Mouse (Mus musculus): ENCODE measurements around the gene Cend1. TPM values are rescaled to one million over a fixed set of nuclear protein-coding genes. Genes with fewer than 3 reads are reported as not detected.

Gene Cend1
- polyA plus RNA-seq, 2 experiments = not detected

- H3K9ac ChIP-seq (replicated peaks) = peak overlapping the region; percentile 1
- peak overlapping the region; percentile 90 for H3K4me2 ChIP-seq (ENCODE audit: low read depth)
- ATAC-seq (ENCODE audit: insufficient read depth) = no peak
- H3K36me3 ChIP-seq (replicated peaks; ENCODE audit: control insufficient read depth, insufficient read depth, low read depth) = peaks cover 38% of the 10 kb centered on the region
- WGBS (ENCODE audit: insufficient replicate concordance) = 82% methylated on average over 13 of the region's 13 CpGs
- H3K27me3 ChIP-seq (ENCODE audit: control insufficient read depth, insufficient read depth, low read length) = no peaks in the 10 kb centered on the region
- TF ChIP-seq CTCF (IDR thresholded peaks at IDR 0.05; ENCODE audit: low read depth) (no peak), EP300 (IDR thresholded peaks at IDR 0.05; ENCODE audit: low read depth) (no peak)
- H3K27ac ChIP-seq = no peak overlapping the region
- DNase-seq (ENCODE audit: low read depth in 3 of 3, low spot score in 3 of 3) = no peak
- H3K9me3 ChIP-seq (ENCODE audit: control insufficient read depth, low read length) = no peaks in the 10 kb centered on the region
- peaks cover 14 to 15% of the 10 kb centered on the region in 2 experiments for H3K4me1 ChIP-seq (replicated peaks; ENCODE audit: control insufficient read depth in 2 of 2, insufficient read depth in 2 of 2, low read length in 1 of 2)
- peak overlapping the region; percentile 67 to 76 for H3K4me3 ChIP-seq (ENCODE audit: insufficient read depth in 1 of 2, low read depth in 2 of 2, low read length in 2 of 2)
Observed at GRCm38 (mm10) chr7:141442199-141442598, 12.9 kb upstream of the Cend1 start.

- no peaks in the 10 kb centered on the region for H3K9me3 ChIP-seq (ENCODE audit: control insufficient read depth, low read length)
- no peak for TF ChIP-seq CTCF (IDR thresholded peaks at IDR 0.05; ENCODE audit: low read depth)
- no peak overlapping the region for H3K27ac ChIP-seq
- WGBS (ENCODE audit: insufficient replicate concordance) = 85% methylated on average over 9 of the region's 9 CpGs
- DNase-seq (ENCODE audit: low read depth in 3 of 3, low spot score in 3 of 3) = no peak
- peak overlapping the region in 1 of 2 experiments; percentile 8; a peak in 1 of 4 replicates for H3K4me3 ChIP-seq (ENCODE audit: insufficient read depth in 1 of 2, low read depth in 2 of 2, low read length in 2 of 2)
- peaks cover 38% of the 10 kb centered on the region for H3K36me3 ChIP-seq (replicated peaks; ENCODE audit: control insufficient read depth, insufficient read depth, low read depth)
- peaks cover 10 to 16% of the 10 kb centered on the region in 2 experiments for H3K4me1 ChIP-seq (replicated peaks; ENCODE audit: control insufficient read depth in 2 of 2, insufficient read depth in 2 of 2, low read length in 1 of 2)
- ATAC-seq (ENCODE audit: insufficient read depth) = no peak
- no peak overlapping the region; the same call in 1 of the 2 replicates for H3K9ac ChIP-seq (replicated peaks)
- H3K27me3 ChIP-seq (ENCODE audit: control insufficient read depth, insufficient read depth, low read length) = no peaks in the 10 kb centered on the region
- H3K4me2 ChIP-seq (ENCODE audit: low read depth) = peak overlapping the region; percentile 90; the same call in 1 of the 2 replicates
Observed at GRCm38 (mm10) chr7:141441460-141441859, 12.2 kb upstream of the Cend1 start.

GRCm38 (mm10) chr7:141440613-141441012 is 11.3 kb upstream of the Cend1 start:
- TF ChIP-seq EP300 (IDR thresholded peaks at IDR 0.05; ENCODE audit: low read depth) = no peak
- peak; percentile 88 for TF ChIP-seq CTCF (IDR thresholded peaks at IDR 0.05; ENCODE audit: low read depth)
- Histone ChIP-seq H3K36me3 (replicated peaks; ENCODE audit: control insufficient read depth, insufficient read depth, low read depth) (peaks cover 38% of the 10 kb centered on the region), H3K4me1 (replicated peaks; ENCODE audit: control insufficient read depth in 2 of 2, insufficient read depth in 2 of 2, low read length in 1 of 2) (peaks cover 11 to 22% of the 10 kb centered on the region in 2 experiments), H3K27ac (no peak overlapping the region), H3K9me3 (ENCODE audit: control insufficient read depth, low read length) (no peaks in the 10 kb centered on the region), H3K9ac (replicated peaks) (no peak overlapping the region), H3K4me2 (ENCODE audit: low read depth) (no peak overlapping the region), H3K4me3 (ENCODE audit: insufficient read depth in 1 of 2, low read depth in 2 of 2, low read length in 2 of 2) (no peak overlapping the region), H3K27me3 (ENCODE audit: control insufficient read depth, insufficient read depth, low read length) (no peaks in the 10 kb centered on the region)
- ATAC-seq (ENCODE audit: insufficient read depth) (no peak), DNase-seq (ENCODE audit: low read depth in 3 of 3, low spot score in 3 of 3) (no peak)
- WGBS (ENCODE audit: insufficient replicate concordance) = 46% methylated on average over 6 of the region's 6 CpGs

- no peak for ATAC-seq (ENCODE audit: insufficient read depth)
- H3K4me2 ChIP-seq (ENCODE audit: low read depth) = no peak overlapping the region
- peaks cover 38% of the 10 kb centered on the region for H3K36me3 ChIP-seq (replicated peaks; ENCODE audit: control insufficient read depth, insufficient read depth, low read depth)
- no peak for TF ChIP-seq CTCF (IDR thresholded peaks at IDR 0.05; ENCODE audit: low read depth)
- no peak for TF ChIP-seq EP300 (IDR thresholded peaks at IDR 0.05; ENCODE audit: low read depth)
- no peak overlapping the region for H3K4me3 ChIP-seq (ENCODE audit: insufficient read depth in 1 of 2, low read depth in 2 of 2, low read length in 2 of 2)
- no peak overlapping the region for H3K27ac ChIP-seq
- H3K9me3 ChIP-seq (ENCODE audit: control insufficient read depth, low read length) = no peaks in the 10 kb centered on the region
- H3K27me3 ChIP-seq (ENCODE audit: control insufficient read depth, insufficient read depth, low read length) = no peaks in the 10 kb centered on the region
- H3K9ac ChIP-seq (replicated peaks) = no peak overlapping the region
- peaks cover 15 to 28% of the 10 kb centered on the region in 2 experiments for H3K4me1 ChIP-seq (replicated peaks; ENCODE audit: control insufficient read depth in 2 of 2, insufficient read depth in 2 of 2, low read length in 1 of 2)
- DNase-seq (ENCODE audit: low read depth in 3 of 3, low spot score in 3 of 3) = no peak
- 91% methylated on average over 11 of the region's 11 CpGs for WGBS (ENCODE audit: insufficient replicate concordance)
Observed at GRCm38 (mm10) chr7:141439811-141440210, 10.5 kb upstream of the Cend1 start.

- H3K27ac ChIP-seq = no peak overlapping the region
- ATAC-seq (ENCODE audit: insufficient read depth) = no peak
- H3K4me2 ChIP-seq (ENCODE audit: low read depth) = no peak overlapping the region
- no peak overlapping the region for H3K9ac ChIP-seq (replicated peaks)
- H3K9me3 ChIP-seq (ENCODE audit: control insufficient read depth, low read length) = no peaks in the 10 kb centered on the region
- H3K36me3 ChIP-seq (replicated peaks; ENCODE audit: control insufficient read depth, insufficient read depth, low read depth) = peaks cover 38% of the 10 kb centered on the region
- WGBS (ENCODE audit: insufficient replicate concordance) = 89% methylated on average over 10 of the region's 10 CpGs
- peaks cover 12 to 30% of the 10 kb centered on the region in 2 experiments for H3K4me1 ChIP-seq (replicated peaks; ENCODE audit: control insufficient read depth in 2 of 2, insufficient read depth in 2 of 2, low read length in 1 of 2)
- DNase-seq (ENCODE audit: low read depth in 3 of 3, low spot score in 3 of 3) = no peak
- no peaks in the 10 kb centered on the region for H3K27me3 ChIP-seq (ENCODE audit: control insufficient read depth, insufficient read depth, low read length)
- H3K4me3 ChIP-seq (ENCODE audit: insufficient read depth in 1 of 2, low read depth in 2 of 2, low read length in 2 of 2) = no peak overlapping the region
- TF ChIP-seq EP300 (IDR thresholded peaks at IDR 0.05; ENCODE audit: low read depth) (no peak), CTCF (IDR thresholded peaks at IDR 0.05; ENCODE audit: low read depth) (no peak)
Observed at GRCm38 (mm10) chr7:141439140-141439679, 9.9 kb upstream of the Cend1 start.
